In genomic region chr2:70159543-70159942, GRCm38 (mm10) we compare ENCODE assay signal across 16 mouse cellular contexts.
DNase-seq lines count a peak whose midpoint lies in the region; ATAC-seq and TF ChIP-seq lines count a peak whose summit lies in the region.
"Had no signal": no experiment of that assay in that cellular context is flagged by ENCODE, and none has a peak within 500 bp of the region (broad histone marks: within the 10 kb centered on the region; RNA-seq: fewer than 3 reads in every experiment).

No protein-coding gene starts in this region.

- ATAC-seq in forebrain, embryonic 15.5 days (replicated peaks), result no peak
- ATAC-seq: intestine, embryonic 16.5 days; liver, postnatal 0 days had no signal

- no peak overlapping the region for H3K9ac ChIP-seq in forebrain, embryonic 15.5 days (replicated peaks)
- H3K9ac ChIP-seq: liver, postnatal 0 days had no signal

- no peak for TF ChIP-seq POLR2A in cerebellum, adult 2 months (IDR thresholded peaks at IDR 0.05; ENCODE audit: borderline replicate concordance, insufficient read depth, low read length)

- WGBS in embryonic facial prominence, embryonic 10.5 days, result 24% methylated on average over 8 of the region's 8 CpGs
- 7% methylated on average over 8 of the region's 8 CpGs for WGBS in forebrain, embryonic 15.5 days
- 48% methylated on average over 8 of the region's 8 CpGs for WGBS in cerebellum, adult 2 months

- no peaks in the 10 kb centered on the region for H3K9me3 ChIP-seq in embryonic facial prominence, embryonic 10.5 days
- H3K9me3 ChIP-seq in forebrain, embryonic 15.5 days, result no peaks in the 10 kb centered on the region

- H3K4me2 ChIP-seq in forebrain, embryonic 15.5 days (replicated peaks), result no peak overlapping the region

- H3K27ac ChIP-seq in embryonic facial prominence, embryonic 10.5 days (replicated peaks), result no peak overlapping the region; the same call in 1 of the 2 replicates
- peak overlapping the region; percentile 44 for H3K27ac ChIP-seq in forebrain, embryonic 15.5 days (replicated peaks)
- H3K27ac ChIP-seq in cerebellum, adult 2 months (ENCODE audit: insufficient read depth, low read length), result no peak overlapping the region

- no peaks in the 10 kb centered on the region for H3K36me3 ChIP-seq in embryonic facial prominence, embryonic 10.5 days (replicated peaks)
- H3K36me3 ChIP-seq in forebrain, embryonic 15.5 days, result no peaks in the 10 kb centered on the region

- peaks cover 8% of the 10 kb centered on the region for H3K4me1 ChIP-seq in embryonic facial prominence, embryonic 10.5 days
- H3K4me1 ChIP-seq in forebrain, embryonic 15.5 days, result peaks cover 18% of the 10 kb centered on the region
- H3K4me1 ChIP-seq in cerebellum, adult 2 months (ENCODE audit: control insufficient read depth, insufficient read depth, low read length), result no peaks in the 10 kb centered on the region

- H3K27me3 ChIP-seq in embryonic facial prominence, embryonic 10.5 days (replicated peaks; ENCODE audit: low read depth, poor library complexity, severe bottlenecking), result no peaks in the 10 kb centered on the region
- H3K27me3 ChIP-seq in forebrain, embryonic 15.5 days, result no peaks in the 10 kb centered on the region
- H3K27me3 ChIP-seq in cerebellum, adult 2 months (ENCODE audit: control insufficient read depth, insufficient read depth, low read length), result no peaks in the 10 kb centered on the region; the same call in 1 of the 2 replicates

- TF ChIP-seq CTCF in cerebellum, adult 2 months (IDR thresholded peaks at IDR 0.05; ENCODE audit: borderline replicate concordance, insufficient read depth, low read depth, low read length), result no peak

- DNase-seq in layer of hippocampus, adult 11-12 months (ENCODE audit: low spot score), result peak; percentile 16
- no peak for DNase-seq in layer of hippocampus, adult 9-10 months (ENCODE audit: low spot score)
- DNase-seq in Muller cell, postnatal 12 days (ENCODE audit: inconsistent ontology term), result peak; percentile 78
- peak; percentile 24 for DNase-seq in embryonic facial prominence, embryonic 10.5 days (ENCODE audit: low spot score)
- no peak for DNase-seq in cerebellum, adult 2 months
- no peak for DNase-seq in adrenal gland, postnatal 36 days
- DNase-seq: adrenal gland, postnatal 14 days; cerebellum, postnatal 14 days; gastrocnemius, postnatal 36 days; kidney, postnatal 25 days; liver, postnatal 0 days; thymus, adult 18-20 months had no signal

- H3K4me3 ChIP-seq in embryonic facial prominence, embryonic 10.5 days, result no peak overlapping the region
- H3K4me3 ChIP-seq in forebrain, embryonic 15.5 days, result no peak overlapping the region
- no peak overlapping the region for H3K4me3 ChIP-seq in cerebellum, adult 2 months (replicated peaks; ENCODE audit: insufficient read depth, low read depth, low read length)
- H3K4me3 ChIP-seq: left cerebral cortex, adult 2 months; myocyte had no signal

Comparison
In these comparisons a context has a peak if more than half of its experiments do, and no peak if none do; other contexts are left out.
1. DNase-seq: peak in layer of hippocampus, adult 11-12 months (single experiment), Muller cell, postnatal 12 days (single experiment) and embryonic facial prominence, embryonic 10.5 days (single experiment); none in layer of hippocampus, adult 9-10 months (single experiment), cerebellum, adult 2 months (0 of 2) and adrenal gland, postnatal 36 days (0 of 2).